Mouse (Mus musculus) adipose tissue, adult 10 weeks (tissue): Measurements from ENCODE around the gene Prdm5. TPM values are rescaled to one million over a fixed set of nuclear protein-coding genes. Genes with fewer than 3 reads are reported as not detected.

Experiments
- polyA plus RNA-seq: library from polyadenylated mRNA; stranded (reverse); fragments of 350-450 nt; fragmentation: Illumina TruSeq; extraction: RNeasy Lipid Tissue Mini Kit (QIAGEN cat#74804); gene quantifications from one replicate; pipeline ENCODE4 v1.2.3, GENCODE M21; 2014; ENCODE audit warnings: low read depth, low replicate concordance

Prdm5 gene
- 3.4 TPM for polyA plus RNA-seq

DNA sequence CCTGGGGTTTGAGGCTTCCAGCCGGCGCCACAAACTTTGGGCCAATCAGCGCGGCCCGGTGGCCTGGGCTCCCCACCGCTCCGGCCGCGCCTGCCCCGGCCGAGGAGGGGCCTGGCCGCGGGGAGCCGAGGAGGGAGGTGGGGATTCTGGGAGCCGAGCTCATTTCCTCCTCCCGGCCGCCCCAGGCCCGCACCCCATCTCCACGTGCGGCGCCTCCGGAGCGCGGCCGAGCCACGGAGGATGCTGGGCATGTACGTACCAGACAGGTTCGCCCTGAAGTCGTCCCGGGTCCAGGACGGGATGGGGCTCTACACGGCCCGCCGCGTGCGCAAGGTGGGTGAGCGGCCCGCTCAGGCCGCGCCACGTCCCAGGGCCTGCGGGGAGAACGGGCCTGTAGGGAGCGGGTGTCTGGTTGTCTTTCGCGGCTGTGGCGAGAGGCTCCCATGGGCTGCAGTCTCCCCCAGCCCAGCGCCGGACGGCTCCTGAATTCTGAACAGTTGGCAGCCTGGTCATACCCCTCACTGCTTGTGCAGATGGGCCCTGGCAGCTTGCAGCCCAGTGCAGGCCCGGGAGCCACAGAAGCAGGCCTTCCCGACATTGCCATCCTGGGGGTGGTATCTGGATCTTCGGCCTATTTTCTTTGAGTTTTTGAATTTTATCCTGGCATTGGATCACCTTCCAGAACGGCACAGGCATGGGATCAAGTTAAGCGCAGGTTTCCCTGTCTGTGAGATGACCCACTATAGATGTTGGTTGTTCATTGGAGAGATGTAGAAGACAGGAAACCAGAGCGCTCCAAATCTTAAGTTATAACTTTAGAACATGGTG, at the start of gene Prdm5:
Prdm5 (plus strand) TSS at position 128 of the 828 bp plus-strand sequence.

DNA sequence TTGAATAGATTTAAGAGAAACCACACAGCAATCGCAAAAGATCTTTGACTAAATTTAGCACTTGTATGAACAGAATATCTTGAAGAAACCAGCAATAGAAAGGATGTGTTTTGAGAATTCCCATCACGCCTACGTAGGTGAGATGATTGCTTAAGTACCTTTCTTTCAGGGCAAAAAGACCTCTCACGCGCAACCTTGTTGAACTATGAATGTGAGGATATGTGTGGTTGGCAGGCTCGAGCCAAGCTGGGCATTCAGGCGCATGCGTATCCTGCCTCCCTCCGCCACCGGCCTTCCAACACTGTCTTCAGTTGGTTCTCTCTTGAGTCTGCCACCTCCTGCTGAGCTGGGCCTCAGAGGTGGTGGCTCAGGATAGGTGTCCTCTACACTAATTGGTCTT, 173.5 kb downstream of the Prdm5 start, which contains the start of gene 4930544G11Rik:
4930544G11Rik (plus strand) TSS at position 301 of the 400 bp plus-strand sequence.

Other genes starting within 250 kb of the Prdm5 start
- gene Ndnf, start 107.4 kb upstream of the Prdm5 start, polyA plus RNA-seq: 0.81 TPM
- gene 4930544G11Rik, start 173.6 kb downstream of the Prdm5 start, polyA plus RNA-seq: 5.0 TPM